Mouse (Mus musculus): ENCODE results near the gene Nup214.

DNA sequence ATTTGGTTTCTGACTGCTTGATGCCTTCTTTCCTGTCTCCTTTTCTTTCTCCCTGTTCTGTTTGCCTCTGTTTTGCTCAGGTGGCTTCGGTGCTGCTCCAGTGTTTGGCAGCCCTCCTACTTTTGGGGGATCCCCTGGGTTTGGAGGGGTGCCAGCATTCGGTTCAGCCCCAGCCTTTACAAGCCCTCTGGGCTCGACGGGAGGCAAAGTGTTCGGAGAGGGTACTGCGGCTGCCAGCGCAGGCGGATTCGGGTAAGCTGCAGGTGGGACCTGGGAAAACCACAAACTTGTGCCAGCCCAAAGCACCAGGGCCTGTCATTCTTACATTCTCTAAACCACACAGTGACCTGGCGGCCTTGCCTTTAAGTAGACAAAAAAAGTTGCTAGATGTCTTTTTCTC is 73.1 kb downstream of the Nup214 start:
- TF ChIP-seq CTCF (IDR thresholded peaks at IDR 0.05; ENCODE audit: low read depth, low read length): no peak
- TF ChIP-seq POLR2AphosphoS5 (IDR thresholded peaks at IDR 0.05; ENCODE audit: insufficient replicate concordance, low read depth, low read length): no peak
- TF ChIP-seq GATA1 (IDR thresholded peaks at IDR 0.05; ENCODE audit: borderline replicate concordance, low read length): no peak
- TF ChIP-seq TAL1 (conservative IDR thresholded peaks at IDR 0.05; ENCODE audit: low read depth, low read length): no peak
